Mouse (Mus musculus): ENCODE data around the gene Slc6a8. TPM values are rescaled to one million over a fixed set of nuclear protein-coding genes. Genes with fewer than 3 reads are reported as not detected.
A peak's percentile ranks its signal among the peaks of the same experiment; 100 is the strongest.

The Slc6a8 gene
- polyA plus RNA-seq, 1 experiment from 2014 or later, result 6.0 TPM

DNA sequence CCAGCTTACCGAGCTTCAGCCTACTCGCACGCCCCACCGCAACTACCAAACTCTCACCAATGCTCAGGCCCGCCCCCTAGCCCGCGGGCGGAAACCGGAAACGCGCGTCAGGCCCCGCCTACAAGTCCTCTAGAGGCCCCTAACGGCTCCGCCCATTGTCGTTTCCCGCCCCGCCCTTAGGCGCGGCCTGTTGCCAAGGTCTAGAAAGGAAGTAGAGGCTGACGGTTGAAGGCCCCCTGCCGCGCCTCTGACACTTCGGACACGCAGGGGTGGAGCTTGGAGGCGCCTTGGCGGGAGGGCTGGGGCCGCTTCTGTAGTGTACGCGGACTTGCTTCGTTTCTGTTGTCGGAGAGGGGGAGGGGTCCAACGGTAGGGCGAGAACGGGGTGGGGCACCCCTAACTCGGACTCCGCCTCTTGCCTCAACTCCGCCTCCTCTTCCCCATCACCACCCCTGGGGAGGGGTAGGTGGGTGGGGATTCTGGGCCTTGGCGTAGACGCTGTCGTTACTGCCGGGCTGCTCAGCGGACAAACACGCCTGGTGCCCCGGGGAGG, 43.2 kb downstream of the Slc6a8 start, which contains the start of the genes Bcap31 and Abcd1:
Bcap31 (minus strand) TSS at position 67 of the 553 bp plus-strand sequence.
Abcd1 (plus strand) TSS at position 489 of the 553 bp plus-strand sequence.
- Histone ChIP-seq H3K36me3 (ENCODE audit: control insufficient read depth, insufficient read depth, low read length) (no peaks in the 10 kb centered on the region), H3K9me3 (ENCODE audit: control insufficient read depth, low read length) (no peaks in the 10 kb centered on the region), H3K27ac (ENCODE audit: low read depth, low read length) (peak within 1 kb of the TSS; percentile 77), H3K9ac (ENCODE audit: low read depth, low read length) (peak within 1 kb of the TSS; percentile 65), H3K27me3 (replicated peaks; ENCODE audit: control insufficient read depth, insufficient read depth, low read length) (no peaks in the 10 kb centered on the region), H3K4me1 (ENCODE audit: control insufficient read depth, insufficient read depth, low read depth, low read length) (peaks cover 17% of the 10 kb centered on the region), H3K4me2 (ENCODE audit: low read length) (peak within 1 kb of the TSS; percentile 67), H3K4me3 (ENCODE audit: low read length) (peak within 1 kb of the TSS; percentile 54)
- peak; percentile 92 for ATAC-seq
- WGBS, result 16% methylated on average over 38 of the region's 45 CpGs

DNA sequence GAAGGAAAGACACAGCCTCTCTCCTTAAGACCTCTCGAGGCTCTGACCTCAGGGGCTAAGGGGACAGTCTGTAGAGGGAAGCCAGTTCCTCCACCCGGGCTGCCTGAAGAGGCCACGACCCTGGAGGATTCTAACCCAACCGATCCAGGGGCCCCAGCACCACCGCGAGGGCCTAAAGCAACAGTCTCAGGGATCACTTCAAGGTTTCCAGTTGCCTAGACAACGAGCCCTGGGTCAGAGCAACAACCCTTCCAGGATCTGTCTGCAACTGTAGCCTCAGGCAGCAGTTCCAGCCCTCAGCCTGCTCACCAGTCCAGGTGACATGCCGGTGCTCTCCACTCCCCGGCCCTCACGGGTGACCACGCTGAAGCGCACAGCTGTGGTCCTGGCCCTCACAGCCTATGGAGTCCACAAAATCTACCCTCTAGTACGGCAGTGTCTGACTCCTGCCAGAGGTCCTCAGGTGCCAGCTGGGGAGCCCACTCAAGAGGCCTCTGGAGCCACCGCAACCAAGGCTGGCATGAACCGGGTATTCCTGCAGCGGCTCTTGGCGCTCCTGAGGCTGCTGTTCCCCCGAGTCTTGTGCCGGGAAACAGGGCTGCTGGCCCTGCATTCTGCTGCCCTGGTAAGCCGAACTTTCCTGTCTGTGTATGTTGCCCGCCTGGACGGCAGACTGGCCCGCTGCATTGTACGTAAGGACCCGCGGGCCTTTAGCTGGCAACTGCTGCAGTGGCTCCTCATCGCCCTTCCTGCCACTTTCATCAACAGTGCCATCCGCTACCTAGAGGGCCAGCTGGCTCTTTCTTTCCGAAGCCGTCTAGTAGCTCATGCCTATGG, 44.0 kb downstream of the Slc6a8 start:
- H3K9me3 ChIP-seq (ENCODE audit: control insufficient read depth, low read length), result no peaks in the 10 kb centered on the region

DNA sequence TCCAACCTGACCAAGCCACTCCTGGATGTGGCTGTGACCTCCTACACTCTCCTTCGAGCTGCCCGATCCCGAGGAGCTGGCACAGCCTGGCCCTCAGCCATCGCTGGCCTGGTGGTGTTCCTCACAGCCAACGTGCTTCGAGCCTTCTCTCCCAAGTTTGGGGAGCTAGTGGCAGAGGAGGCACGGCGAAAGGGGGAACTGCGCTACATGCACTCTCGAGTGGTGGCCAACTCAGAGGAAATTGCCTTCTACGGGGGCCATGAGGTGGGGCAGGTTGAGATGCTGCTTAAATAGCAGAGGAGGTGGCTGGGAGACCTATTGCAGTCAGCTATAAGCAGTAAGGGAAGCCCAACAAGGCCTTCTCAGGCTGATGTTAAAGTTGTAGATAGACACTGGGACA, 44.7 kb downstream of the Slc6a8 start:
- Histone ChIP-seq H3K4me3 (ENCODE audit: low read length) (peak overlapping the region; percentile 54), H3K36me3 (ENCODE audit: control insufficient read depth, insufficient read depth, low read length) (no peaks in the 10 kb centered on the region), H3K4me2 (ENCODE audit: low read length) (peak overlapping the region; percentile 67), H3K9me3 (ENCODE audit: control insufficient read depth, low read length) (no peaks in the 10 kb centered on the region), H3K27me3 (replicated peaks; ENCODE audit: control insufficient read depth, insufficient read depth, low read length) (no peaks in the 10 kb centered on the region), H3K27ac (ENCODE audit: low read depth, low read length) (no peak overlapping the region), H3K4me1 (ENCODE audit: control insufficient read depth, insufficient read depth, low read depth, low read length) (peaks cover 17% of the 10 kb centered on the region), H3K9ac (ENCODE audit: low read depth, low read length) (no peak overlapping the region)
- ATAC-seq, result no peak
- WGBS, result 71% methylated on average over 11 of the region's 11 CpGs

More for the DNA sequence above, 44.0 kb downstream of the Slc6a8 start:
- peak overlapping the region; percentile 65 for H3K9ac ChIP-seq (ENCODE audit: low read depth, low read length)
- H3K27ac ChIP-seq (ENCODE audit: low read depth, low read length), result peak overlapping the region; percentile 77
- WGBS, result 32% methylated on average over 29 of the region's 30 CpGs
- peaks cover 17% of the 10 kb centered on the region for H3K4me1 ChIP-seq (ENCODE audit: control insufficient read depth, insufficient read depth, low read depth, low read length)
- H3K27me3 ChIP-seq (replicated peaks; ENCODE audit: control insufficient read depth, insufficient read depth, low read length), result no peaks in the 10 kb centered on the region
- H3K4me2 ChIP-seq (ENCODE audit: low read length), result peak overlapping the region; percentile 67
- ATAC-seq, result peak; percentile 73
- peak overlapping the region; percentile 54 for H3K4me3 ChIP-seq (ENCODE audit: low read length)
- H3K36me3 ChIP-seq (ENCODE audit: control insufficient read depth, insufficient read depth, low read length), result no peaks in the 10 kb centered on the region

DNA sequence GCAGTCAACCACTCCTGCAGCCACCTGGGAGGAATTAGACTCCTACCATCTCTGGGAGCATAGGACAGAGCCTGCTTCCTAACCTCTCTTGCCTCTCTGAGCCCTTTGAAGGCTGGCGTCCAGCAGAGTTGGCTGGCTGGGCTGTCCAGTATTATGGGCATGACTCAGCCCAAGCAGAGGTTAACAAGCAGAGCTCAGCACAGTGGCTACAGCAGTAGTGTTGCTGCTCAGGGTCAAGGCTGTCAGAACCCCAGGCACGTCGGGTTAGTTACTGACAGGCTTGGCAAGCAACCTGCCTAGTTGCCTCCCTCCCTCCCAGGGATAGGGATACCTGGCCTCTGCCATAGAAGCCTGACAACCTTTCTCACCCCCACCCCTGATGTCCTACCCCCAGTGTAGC, 45.3 kb downstream of the Slc6a8 start:
- ATAC-seq, result no peak
- no peak overlapping the region for H3K9ac ChIP-seq (ENCODE audit: low read depth, low read length)
- WGBS, result 21% methylated on average over 3 of the region's 3 CpGs
- H3K36me3 ChIP-seq (ENCODE audit: control insufficient read depth, insufficient read depth, low read length), result no peaks in the 10 kb centered on the region
- no peak overlapping the region for H3K27ac ChIP-seq (ENCODE audit: low read depth, low read length)
- H3K4me3 ChIP-seq (ENCODE audit: low read length), result no peak overlapping the region
- H3K9me3 ChIP-seq (ENCODE audit: control insufficient read depth, low read length), result no peaks in the 10 kb centered on the region
- peak overlapping the region; percentile 12; the same call in 1 of the 2 replicates for H3K4me2 ChIP-seq (ENCODE audit: low read length)
- H3K4me1 ChIP-seq (ENCODE audit: control insufficient read depth, insufficient read depth, low read depth, low read length), result peaks cover 17% of the 10 kb centered on the region
- no peaks in the 10 kb centered on the region for H3K27me3 ChIP-seq (replicated peaks; ENCODE audit: control insufficient read depth, insufficient read depth, low read length)

DNA sequence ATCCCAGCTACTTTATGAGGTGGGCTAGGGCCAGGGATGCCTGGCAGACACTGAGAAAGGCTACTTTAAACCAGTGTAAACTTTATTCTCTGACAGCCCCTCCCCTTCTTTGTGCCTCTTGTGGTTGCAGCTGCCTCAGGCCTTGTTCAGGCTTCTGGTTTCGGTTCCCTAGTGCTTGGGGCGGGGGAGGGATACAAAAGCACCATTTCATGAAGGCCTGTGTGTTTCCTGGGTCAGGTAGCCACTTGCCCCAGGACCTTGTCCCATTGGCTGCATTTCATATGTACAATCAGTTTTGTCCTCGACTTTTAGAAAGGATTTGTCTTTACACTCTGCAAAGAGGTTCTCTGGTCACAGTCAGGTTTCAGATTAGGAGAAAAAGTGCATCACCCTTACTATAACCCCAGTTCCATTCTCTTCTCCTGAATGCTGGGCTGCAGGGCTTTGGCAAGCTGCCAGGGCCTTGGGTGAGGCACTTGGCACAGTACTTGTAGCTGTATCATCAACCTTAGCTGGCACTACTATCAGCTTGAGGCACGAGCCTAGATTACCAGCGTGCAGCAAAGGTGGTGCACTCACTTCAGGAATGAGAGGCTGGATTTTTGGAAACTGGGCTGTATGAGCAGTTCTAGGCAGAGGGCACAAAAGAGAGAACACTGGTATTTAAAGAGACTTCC, 45.9 kb downstream of the Slc6a8 start:
- 44% methylated on average over 5 of the region's 5 CpGs for WGBS
- no peaks in the 10 kb centered on the region for H3K27me3 ChIP-seq (replicated peaks; ENCODE audit: control insufficient read depth, insufficient read depth, low read length)
- H3K9me3 ChIP-seq (ENCODE audit: control insufficient read depth, low read length), result no peaks in the 10 kb centered on the region
- no peak overlapping the region for H3K9ac ChIP-seq (ENCODE audit: low read depth, low read length)
- H3K4me3 ChIP-seq (ENCODE audit: low read length), result no peak overlapping the region
- H3K4me2 ChIP-seq (ENCODE audit: low read length), result peak overlapping the region; percentile 12; the same call in 1 of the 2 replicates
- H3K27ac ChIP-seq (ENCODE audit: low read depth, low read length), result no peak overlapping the region
- no peak for ATAC-seq
- peaks cover 17% of the 10 kb centered on the region for H3K4me1 ChIP-seq (ENCODE audit: control insufficient read depth, insufficient read depth, low read depth, low read length)
- H3K36me3 ChIP-seq (ENCODE audit: control insufficient read depth, insufficient read depth, low read length), result no peaks in the 10 kb centered on the region

DNA sequence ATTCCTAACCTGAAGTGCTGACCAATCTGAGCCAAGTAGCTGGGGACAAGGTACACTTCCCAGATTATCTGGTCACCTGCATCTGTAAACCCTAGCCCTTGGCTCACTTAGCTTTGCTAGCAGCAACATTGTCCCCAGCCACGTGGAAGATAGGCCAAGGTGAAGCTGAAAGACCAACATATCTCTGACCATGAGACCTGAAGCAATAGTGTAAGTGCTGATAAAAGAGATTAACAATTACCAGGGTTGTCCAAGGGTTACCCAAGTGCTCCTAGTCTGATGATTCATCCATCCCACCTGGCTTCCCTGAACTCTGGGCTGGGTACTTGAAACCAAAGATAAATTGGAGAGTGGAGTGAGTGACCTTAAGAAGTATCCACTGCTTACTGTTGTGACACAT, 58.0 kb downstream of the Slc6a8 start:
- no peak for ATAC-seq
- Histone ChIP-seq H3K27ac (ENCODE audit: low read depth, low read length) (no peak overlapping the region), H3K36me3 (ENCODE audit: control insufficient read depth, insufficient read depth, low read length) (0 out of 2 replicates have a peak, but pooled peaks cover 4% of the 10 kb centered on the region)

More for the DNA sequence above, 58.0 kb downstream of the Slc6a8 start:
- H3K9me3 ChIP-seq (ENCODE audit: control insufficient read depth, low read length), result no peaks in the 10 kb centered on the region
- no peak overlapping the region for H3K4me3 ChIP-seq (ENCODE audit: low read length)
- H3K4me1 ChIP-seq (ENCODE audit: control insufficient read depth, insufficient read depth, low read depth, low read length), result no peaks in the 10 kb centered on the region
- no peak overlapping the region for H3K4me2 ChIP-seq (ENCODE audit: low read length)
- H3K27me3 ChIP-seq (replicated peaks; ENCODE audit: control insufficient read depth, insufficient read depth, low read length), result no peaks in the 10 kb centered on the region
- 46% methylated on average over 1 of the region's 1 CpGs for WGBS
- no peak overlapping the region for H3K9ac ChIP-seq (ENCODE audit: low read depth, low read length)

Other genes starting within 250 kb of the Slc6a8 start
- not detected in 2 replicates for gene Trex2, start 237.8 kb upstream of the Slc6a8 start, polyA plus RNA-seq (2015; fragmentation: Nextera tagmentation; extraction: Ambion mirVana)
- 68.4 and 70.7 TPM in 2 replicates for gene Haus7, start 214.1 kb upstream of the Slc6a8 start, polyA plus RNA-seq (2015; fragmentation: Nextera tagmentation; extraction: Ambion mirVana)
- 23.2 and 40.9 TPM in 2 replicates for gene Bgn, start 189.5 kb upstream of the Slc6a8 start, polyA plus RNA-seq (2015; fragmentation: Nextera tagmentation; extraction: Ambion mirVana)
- 8.9 and 9.1 TPM in 2 replicates for gene Atp2b3, start 170.1 kb upstream of the Slc6a8 start, polyA plus RNA-seq (2015; fragmentation: Nextera tagmentation; extraction: Ambion mirVana)
- gene Dusp9, start 33.7 kb upstream of the Slc6a8 start, polyA plus RNA-seq (2015; fragmentation: Nextera tagmentation; extraction: Ambion mirVana), result 0.67 and 0.84 TPM in 2 replicates
- gene Pnck, start 13.0 kb upstream of the Slc6a8 start, polyA plus RNA-seq (2015; fragmentation: Nextera tagmentation; extraction: Ambion mirVana), result 176 and 194 TPM in 2 replicates
- gene Bcap31, start 43.0 kb downstream of the Slc6a8 start, polyA plus RNA-seq (2015; fragmentation: Nextera tagmentation; extraction: Ambion mirVana), result 144 and 154 TPM in 2 replicates
- 13.1 and 13.2 TPM in 2 replicates for gene Abcd1, start 43.4 kb downstream of the Slc6a8 start, polyA plus RNA-seq (2015; fragmentation: Nextera tagmentation; extraction: Ambion mirVana)
- gene Plxnb3, start 83.9 kb downstream of the Slc6a8 start, polyA plus RNA-seq (2015; fragmentation: Nextera tagmentation; extraction: Ambion mirVana), result 0.90 and 1.2 TPM in 2 replicates
- gene Srpk3, start 101.3 kb downstream of the Slc6a8 start, polyA plus RNA-seq (2015; fragmentation: Nextera tagmentation; extraction: Ambion mirVana), result 1.9 and 4.4 TPM in 2 replicates
- 275 and 285 TPM in 2 replicates for gene Idh3g, start 113.7 kb downstream of the Slc6a8 start, polyA plus RNA-seq (2015; fragmentation: Nextera tagmentation; extraction: Ambion mirVana)
- 145 and 162 TPM in 2 replicates for gene Ssr4, start 113.9 kb downstream of the Slc6a8 start, polyA plus RNA-seq (2015; fragmentation: Nextera tagmentation; extraction: Ambion mirVana)
- gene Pdzd4, start 151.8 kb downstream of the Slc6a8 start, polyA plus RNA-seq (2015; fragmentation: Nextera tagmentation; extraction: Ambion mirVana), result 3.1 and 4.0 TPM in 2 replicates
- gene Avpr2, start 219.0 kb downstream of the Slc6a8 start, polyA plus RNA-seq (2015; fragmentation: Nextera tagmentation; extraction: Ambion mirVana), result 0.11 and 0.20 TPM in 2 replicates
- 109 and 139 TPM in 2 replicates for gene L1cam, start 223.0 kb downstream of the Slc6a8 start, polyA plus RNA-seq (2015; fragmentation: Nextera tagmentation; extraction: Ambion mirVana)
- gene Arhgap4, start 248.7 kb downstream of the Slc6a8 start, polyA plus RNA-seq (2015; fragmentation: Nextera tagmentation; extraction: Ambion mirVana), result 2.7 TPM in 2 replicates
- gene Naa10, start 248.8 kb downstream of the Slc6a8 start, polyA plus RNA-seq (2015; fragmentation: Nextera tagmentation; extraction: Ambion mirVana), result 89.5 and 92.9 TPM in 2 replicates

All from hindbrain, embryonic 16.5 days (tissue).